Mouse (Mus musculus): ENCODE data around the gene Hist1h2ad. TPM values are rescaled to one million over a fixed set of nuclear protein-coding genes. Genes with fewer than 3 reads are reported as not detected.

The Hist1h2ad gene
- polyA plus RNA-seq, 1 experiment from 2014 or later = 2.5 TPM

Small RNAs within 50 kb of the gene (microRNA-seq; reads per million reads assigned to microRNA genes)
- gene Gm44297 = not detected
- not detected for gene Gm44359
- gene Gm44394 = not detected

Other genes starting within 250 kb of the Hist1h2ad start
- gene Zfp322a, start 205.2 kb upstream of the Hist1h2ad start, polyA plus RNA-seq (2016; fragmentation: Nextera tagmentation; extraction: Ambion mirVana) = 58.9 and 63.2 TPM in 2 replicates
- gene Abt1, start 150.5 kb upstream of the Hist1h2ad start, polyA plus RNA-seq (2016; fragmentation: Nextera tagmentation; extraction: Ambion mirVana) = 11.6 and 12.0 TPM in 2 replicates
- gene Btn1a1, start 108.5 kb upstream of the Hist1h2ad start, polyA plus RNA-seq (2016; fragmentation: Nextera tagmentation; extraction: Ambion mirVana) = 0.12 TPM in 1 of 2 replicates, not detected in the other
- gene Btn2a2, start 85.5 kb upstream of the Hist1h2ad start, polyA plus RNA-seq (2016; fragmentation: Nextera tagmentation; extraction: Ambion mirVana) = 0.34 and 0.43 TPM in 2 replicates
- gene Hist1h4h, start 43.3 kb upstream of the Hist1h2ad start, polyA plus RNA-seq (2016; fragmentation: Nextera tagmentation; extraction: Ambion mirVana) = 5.7 and 6.9 TPM in 2 replicates
- 5.2 TPM in 1 of 2 replicates, not detected in the other for gene Hist1h2af, start 40.5 kb upstream of the Hist1h2ad start, polyA plus RNA-seq (2016; fragmentation: Nextera tagmentation; extraction: Ambion mirVana)
- gene Hist1h3g, start 39.0 kb upstream of the Hist1h2ad start, polyA plus RNA-seq (2016; fragmentation: Nextera tagmentation; extraction: Ambion mirVana) = 2.2 and 4.4 TPM in 2 replicates
- gene Hist1h2bh, start 31.0 kb upstream of the Hist1h2ad start, polyA plus RNA-seq (2016; fragmentation: Nextera tagmentation; extraction: Ambion mirVana) = 0.37 and 0.57 TPM in 2 replicates
- 0.66 and 1.4 TPM in 2 replicates for gene Hist1h3f, start 30.3 kb upstream of the Hist1h2ad start, polyA plus RNA-seq (2016; fragmentation: Nextera tagmentation; extraction: Ambion mirVana)
- gene Hist1h4f, start 22.7 kb upstream of the Hist1h2ad start, polyA plus RNA-seq (2016; fragmentation: Nextera tagmentation; extraction: Ambion mirVana) = 1.4 TPM in 1 of 2 replicates, not detected in the other
- gene Hist1h1d, start 21.1 kb upstream of the Hist1h2ad start, polyA plus RNA-seq (2016; fragmentation: Nextera tagmentation; extraction: Ambion mirVana) = 0.23 and 0.39 TPM in 2 replicates
- gene Hist1h3e, start 12.0 kb upstream of the Hist1h2ad start, polyA plus RNA-seq (2016; fragmentation: Nextera tagmentation; extraction: Ambion mirVana) = 4.4 and 5.6 TPM in 2 replicates
- 67.4 and 81.6 TPM in 2 replicates for gene Hist1h2ae, start 3.2 kb upstream of the Hist1h2ad start, polyA plus RNA-seq (2016; fragmentation: Nextera tagmentation; extraction: Ambion mirVana)
- gene Hist1h2bg, start 3.0 kb upstream of the Hist1h2ad start, polyA plus RNA-seq (2016; fragmentation: Nextera tagmentation; extraction: Ambion mirVana) = 4.8 and 7.1 TPM in 2 replicates
- 4.4 and 7.2 TPM in 2 replicates for gene Hist1h2bf, start 185 bp upstream of the Hist1h2ad start, polyA plus RNA-seq (2016; fragmentation: Nextera tagmentation; extraction: Ambion mirVana)
- gene Hist1h3d, start 1.4 kb downstream of the Hist1h2ad start, polyA plus RNA-seq (2016; fragmentation: Nextera tagmentation; extraction: Ambion mirVana) = 2.2 and 4.8 TPM in 2 replicates
- 66.9 and 82.3 TPM in 2 replicates for gene Hist1h4d, start 7.2 kb downstream of the Hist1h2ad start, polyA plus RNA-seq (2016; fragmentation: Nextera tagmentation; extraction: Ambion mirVana)
- gene Hist1h2be, start 46.7 kb downstream of the Hist1h2ad start, polyA plus RNA-seq (2016; fragmentation: Nextera tagmentation; extraction: Ambion mirVana) = 1.9 and 2.2 TPM in 2 replicates
- 17.0 and 18.8 TPM in 2 replicates for gene Hist1h1e, start 48.2 kb downstream of the Hist1h2ad start, polyA plus RNA-seq (2016; fragmentation: Nextera tagmentation; extraction: Ambion mirVana)
- gene Hist1h2ac, start 109.6 kb downstream of the Hist1h2ad start, polyA plus RNA-seq (2016; fragmentation: Nextera tagmentation; extraction: Ambion mirVana) = 0.72 and 0.93 TPM in 2 replicates
- 25.1 and 26.1 TPM in 2 replicates for gene Hist1h2bc, start 109.8 kb downstream of the Hist1h2ad start, polyA plus RNA-seq (2016; fragmentation: Nextera tagmentation; extraction: Ambion mirVana)
- not detected in 2 replicates for gene Hist1h1t, start 121.4 kb downstream of the Hist1h2ad start, polyA plus RNA-seq (2016; fragmentation: Nextera tagmentation; extraction: Ambion mirVana)
- 3.6 and 4.2 TPM in 2 replicates for gene Hist1h4c, start 124.1 kb downstream of the Hist1h2ad start, polyA plus RNA-seq (2016; fragmentation: Nextera tagmentation; extraction: Ambion mirVana)
- gene Hfe, start 136.5 kb downstream of the Hist1h2ad start, polyA plus RNA-seq (2016; fragmentation: Nextera tagmentation; extraction: Ambion mirVana) = 4.9 and 5.2 TPM in 2 replicates
- gene Hist1h1c, start 164.4 kb downstream of the Hist1h2ad start, polyA plus RNA-seq (2016; fragmentation: Nextera tagmentation; extraction: Ambion mirVana) = 15.0 and 15.4 TPM in 2 replicates
- gene Hist1h3c, start 171.2 kb downstream of the Hist1h2ad start, polyA plus RNA-seq (2016; fragmentation: Nextera tagmentation; extraction: Ambion mirVana) = 9.7 and 11.6 TPM in 2 replicates
- 2.2 and 2.9 TPM in 2 replicates for gene Hist1h2bb, start 172.4 kb downstream of the Hist1h2ad start, polyA plus RNA-seq (2016; fragmentation: Nextera tagmentation; extraction: Ambion mirVana)
- gene Hist1h2ab, start 176.7 kb downstream of the Hist1h2ad start, polyA plus RNA-seq (2016; fragmentation: Nextera tagmentation; extraction: Ambion mirVana) = 22.4 and 45.2 TPM in 2 replicates
- gene Hist1h3b, start 177.9 kb downstream of the Hist1h2ad start, polyA plus RNA-seq (2016; fragmentation: Nextera tagmentation; extraction: Ambion mirVana) = 4.5 and 11.1 TPM in 2 replicates
- 5.0 and 5.5 TPM in 2 replicates for gene Hist1h4b, start 182.6 kb downstream of the Hist1h2ad start, polyA plus RNA-seq (2016; fragmentation: Nextera tagmentation; extraction: Ambion mirVana)
- gene Hist1h4a, start 186.8 kb downstream of the Hist1h2ad start, polyA plus RNA-seq (2016; fragmentation: Nextera tagmentation; extraction: Ambion mirVana) = 0.72 TPM in 1 of 2 replicates, not detected in the other
- 3.3 and 6.1 TPM in 2 replicates for gene Hist1h3a, start 188.0 kb downstream of the Hist1h2ad start, polyA plus RNA-seq (2016; fragmentation: Nextera tagmentation; extraction: Ambion mirVana)
- gene Hist1h1a, start 189.3 kb downstream of the Hist1h2ad start, polyA plus RNA-seq (2016; fragmentation: Nextera tagmentation; extraction: Ambion mirVana) = 2.4 and 2.7 TPM in 2 replicates
- not detected in 2 replicates for gene Trim38, start 195.5 kb downstream of the Hist1h2ad start, polyA plus RNA-seq (2016; fragmentation: Nextera tagmentation; extraction: Ambion mirVana)
- not detected in 2 replicates for gene Slc17a2, start 232.6 kb downstream of the Hist1h2ad start, polyA plus RNA-seq (2016; fragmentation: Nextera tagmentation; extraction: Ambion mirVana)